Mouse (Mus musculus): ENCODE data around the gene Gpr173. TPM values are rescaled to one million over a fixed set of nuclear protein-coding genes. Genes with fewer than 3 reads are reported as not detected.
A peak's percentile ranks its signal among the peaks of the same experiment; 100 is the strongest.
"Not testable (repeated sequence)": the region's sequence is repeated elsewhere in the genome, so short reads cannot be mapped to it uniquely, and the experiment has no call there.

The Gpr173 gene
- polyA plus RNA-seq, 1 experiment from 2014 or later = 1.1 TPM

- no peaks in the 10 kb centered on the region for H3K9me3 ChIP-seq (ENCODE audit: low read length)
- ATAC-seq (no peak), DNase-seq (ENCODE audit: low spot score) (no peak)
- H3K27me3 ChIP-seq (replicated peaks; ENCODE audit: insufficient read depth, low read length) = no peaks in the 10 kb centered on the region
- H3K4me2 ChIP-seq (replicated peaks; ENCODE audit: low read depth, low read length) = no peak overlapping the region
- no peak overlapping the region for H3K9ac ChIP-seq (replicated peaks; ENCODE audit: low read depth)
- no peak overlapping the region for H3K4me3 ChIP-seq (ENCODE audit: low read depth, low read length)
- TF ChIP-seq EP300 (IDR thresholded peaks at IDR 0.05) = no peak
- no peak for TF ChIP-seq CTCF (IDR thresholded peaks at IDR 0.05)
- no peak overlapping the region for H3K27ac ChIP-seq (ENCODE audit: low read length)
- no peaks in the 10 kb centered on the region for H3K4me1 ChIP-seq (ENCODE audit: insufficient read depth, low read depth, low read length)
- no peaks in the 10 kb centered on the region for H3K36me3 ChIP-seq (ENCODE audit: insufficient read depth, low read length)
- 97% methylated on average over 13 of the region's 14 CpGs for WGBS
These were observed 21.5 kb downstream of the Gpr173 start for GRCm38 (mm10) chrX:152347041-152347440.

- no peaks in the 10 kb centered on the region for H3K27me3 ChIP-seq (replicated peaks; ENCODE audit: insufficient read depth, low read length)
These were observed 21.9 kb downstream of the Gpr173 start for GRCm38 (mm10) chrX:152346587-152346986.

GRCm38 (mm10) chrX:152342903-152343302 is 25.6 kb downstream of the Gpr173 start:
- no peaks in the 10 kb centered on the region for H3K27me3 ChIP-seq (replicated peaks; ENCODE audit: insufficient read depth, low read length)

More at GRCm38 (mm10) chrX:152346587-152346986, 21.9 kb downstream of the Gpr173 start:
- DNase-seq (ENCODE audit: low spot score) (no peak), ATAC-seq (no peak)
- no peak overlapping the region for H3K4me3 ChIP-seq (ENCODE audit: low read depth, low read length)
- H3K36me3 ChIP-seq (ENCODE audit: insufficient read depth, low read length) = no peaks in the 10 kb centered on the region
- TF ChIP-seq EP300 (IDR thresholded peaks at IDR 0.05) (no peak), CTCF (IDR thresholded peaks at IDR 0.05) (no peak)
- H3K27ac ChIP-seq (ENCODE audit: low read length) = no peak overlapping the region
- no peak overlapping the region for H3K9ac ChIP-seq (replicated peaks; ENCODE audit: low read depth)
- no peak overlapping the region for H3K4me2 ChIP-seq (replicated peaks; ENCODE audit: low read depth, low read length)
- WGBS = 83% methylated on average over 15 of the region's 15 CpGs
- H3K9me3 ChIP-seq (ENCODE audit: low read length) = no peaks in the 10 kb centered on the region
- no peaks in the 10 kb centered on the region for H3K4me1 ChIP-seq (ENCODE audit: insufficient read depth, low read depth, low read length)

GRCm38 (mm10) chrX:152342358-152342901 is 26.1 kb downstream of the Gpr173 start, which contains the start of gene Tspyl2:
Gene Tspyl2 (minus strand): TSS chrX:152342425.
- 12% methylated on average over 22 of the region's 27 CpGs for WGBS
- Histone ChIP-seq H3K9ac (replicated peaks; ENCODE audit: low read depth) (peak within 1 kb of the TSS; percentile 70), H3K4me3 (ENCODE audit: low read depth, low read length) (peak within 1 kb of the TSS; percentile 51), H3K9me3 (ENCODE audit: low read length) (no peaks in the 10 kb centered on the region), H3K27me3 (replicated peaks; ENCODE audit: insufficient read depth, low read length) (no peaks in the 10 kb centered on the region), H3K4me2 (replicated peaks; ENCODE audit: low read depth, low read length) (peak within 1 kb of the TSS; percentile 63), H3K36me3 (ENCODE audit: insufficient read depth, low read length) (no peaks in the 10 kb centered on the region), H3K4me1 (ENCODE audit: insufficient read depth, low read depth, low read length) (no peaks in the 10 kb centered on the region), H3K27ac (ENCODE audit: low read length) (peak within 1 kb of the TSS; percentile 85)
- TF ChIP-seq CTCF (IDR thresholded peaks at IDR 0.05) (no peak), EP300 (IDR thresholded peaks at IDR 0.05) (no peak; the same call in 1 of the 2 replicates)
- ATAC-seq (peak; percentile 98), DNase-seq (ENCODE audit: low spot score) (peak; percentile 97)

More at GRCm38 (mm10) chrX:152342903-152343302, 25.6 kb downstream of the Gpr173 start:
- Histone ChIP-seq H3K36me3 (ENCODE audit: insufficient read depth, low read length) (no peaks in the 10 kb centered on the region), H3K27ac (ENCODE audit: low read length) (peak overlapping the region; percentile 85), H3K4me2 (replicated peaks; ENCODE audit: low read depth, low read length) (peak overlapping the region; percentile 63), H3K9ac (replicated peaks; ENCODE audit: low read depth) (no peak overlapping the region), H3K9me3 (ENCODE audit: low read length) (no peaks in the 10 kb centered on the region), H3K4me3 (ENCODE audit: low read depth, low read length) (peak overlapping the region; percentile 26), H3K4me1 (ENCODE audit: insufficient read depth, low read depth, low read length) (no peaks in the 10 kb centered on the region)
- WGBS = 23% methylated on average over 6 of the region's 6 CpGs
- DNase-seq (ENCODE audit: low spot score) (no peak), ATAC-seq (no peak)
- no peak for TF ChIP-seq CTCF (IDR thresholded peaks at IDR 0.05)
- TF ChIP-seq EP300 (IDR thresholded peaks at IDR 0.05) = 0 out of 2 replicates have a peak, but pooled peaks have one; percentile 49

- WGBS = 23% methylated on average over 9 of the region's 11 CpGs
- Histone ChIP-seq H3K27ac (ENCODE audit: low read length) (peak overlapping the region; percentile 77), H3K9ac (replicated peaks; ENCODE audit: low read depth) (peak overlapping the region; percentile 70), H3K9me3 (ENCODE audit: low read length) (no peaks in the 10 kb centered on the region), H3K27me3 (replicated peaks; ENCODE audit: insufficient read depth, low read length) (no peaks in the 10 kb centered on the region), H3K4me3 (ENCODE audit: low read depth, low read length) (peak overlapping the region; percentile 51), H3K4me2 (replicated peaks; ENCODE audit: low read depth, low read length) (peak overlapping the region; percentile 63), H3K36me3 (ENCODE audit: insufficient read depth, low read length) (no peaks in the 10 kb centered on the region), H3K4me1 (ENCODE audit: insufficient read depth, low read depth, low read length) (no peaks in the 10 kb centered on the region)
- DNase-seq (ENCODE audit: low spot score) = peak; percentile 23
- no peak for ATAC-seq
- TF ChIP-seq EP300 (IDR thresholded peaks at IDR 0.05) (no peak), CTCF (IDR thresholded peaks at IDR 0.05) (no peak)
These were observed 27.0 kb downstream of the Gpr173 start for GRCm38 (mm10) chrX:152341496-152341895.

GRCm38 (mm10) chrX:152336546-152337332 is 31.8 kb downstream of the Gpr173 start:
- TF ChIP-seq EP300 (IDR thresholded peaks at IDR 0.05) (0 out of 2 replicates have a peak, but pooled peaks have one; percentile 13), CTCF (IDR thresholded peaks at IDR 0.05) (peak; percentile 15; the same call in 1 of the 2 replicates)
- Histone ChIP-seq H3K27me3 (replicated peaks; ENCODE audit: insufficient read depth, low read length) (no peaks in the 10 kb centered on the region), H3K9me3 (ENCODE audit: low read length) (no peaks in the 10 kb centered on the region), H3K4me2 (replicated peaks; ENCODE audit: low read depth, low read length) (peak overlapping the region; percentile 36), H3K9ac (replicated peaks; ENCODE audit: low read depth) (peak overlapping the region; percentile 37; the same call in 1 of the 2 replicates), H3K27ac (ENCODE audit: low read length) (peak overlapping the region; percentile 78), H3K4me1 (ENCODE audit: insufficient read depth, low read depth, low read length) (no peaks in the 10 kb centered on the region), H3K36me3 (ENCODE audit: insufficient read depth, low read length) (no peaks in the 10 kb centered on the region), H3K4me3 (ENCODE audit: low read depth, low read length) (no peak overlapping the region)
- DNase-seq (ENCODE audit: low spot score) = peak; percentile 95
- peak; percentile 100 for ATAC-seq
- 10% methylated on average over 33 of the region's 33 CpGs for WGBS

- not testable (repeated sequence) for H3K36me3 ChIP-seq (ENCODE audit: insufficient read depth, low read length); ATAC-seq; DNase-seq (ENCODE audit: low spot score); H3K27ac ChIP-seq (ENCODE audit: low read length); H3K4me1 ChIP-seq (ENCODE audit: insufficient read depth, low read depth, low read length); H3K9me3 ChIP-seq (ENCODE audit: low read length); H3K4me3 ChIP-seq (ENCODE audit: low read depth, low read length); H3K9ac ChIP-seq (replicated peaks; ENCODE audit: low read depth); H3K27me3 ChIP-seq (replicated peaks; ENCODE audit: insufficient read depth, low read length)
- peak overlapping the region; percentile 36 for H3K4me2 ChIP-seq (replicated peaks; ENCODE audit: low read depth, low read length)
- 44% methylated on average over 4 of the region's 4 CpGs for WGBS
These were observed 32.4 kb downstream of the Gpr173 start for GRCm38 (mm10) chrX:152336123-152336522.

- H3K36me3 ChIP-seq (ENCODE audit: insufficient read depth, low read length); H3K27me3 ChIP-seq (replicated peaks; ENCODE audit: insufficient read depth, low read length); H3K9me3 ChIP-seq (ENCODE audit: low read length); DNase-seq (ENCODE audit: low spot score); H3K4me1 ChIP-seq (ENCODE audit: insufficient read depth, low read depth, low read length); ATAC-seq; H3K9ac ChIP-seq (replicated peaks; ENCODE audit: low read depth); H3K27ac ChIP-seq (ENCODE audit: low read length); H3K4me3 ChIP-seq (ENCODE audit: low read depth, low read length); H3K4me2 ChIP-seq (replicated peaks; ENCODE audit: low read depth, low read length): not testable (repeated sequence)
These were observed 39.1 kb downstream of the Gpr173 start for GRCm38 (mm10) chrX:152329400-152329799.
